Mouse (Mus musculus): Measurements from ENCODE around the gene Mybl2. TPM values are rescaled to one million over a fixed set of nuclear protein-coding genes. Genes with fewer than 3 reads are reported as not detected.

The Mybl2 gene
- polyA plus RNA-seq, 1 experiment from 2014 or later, result 29.8 TPM

DNA sequence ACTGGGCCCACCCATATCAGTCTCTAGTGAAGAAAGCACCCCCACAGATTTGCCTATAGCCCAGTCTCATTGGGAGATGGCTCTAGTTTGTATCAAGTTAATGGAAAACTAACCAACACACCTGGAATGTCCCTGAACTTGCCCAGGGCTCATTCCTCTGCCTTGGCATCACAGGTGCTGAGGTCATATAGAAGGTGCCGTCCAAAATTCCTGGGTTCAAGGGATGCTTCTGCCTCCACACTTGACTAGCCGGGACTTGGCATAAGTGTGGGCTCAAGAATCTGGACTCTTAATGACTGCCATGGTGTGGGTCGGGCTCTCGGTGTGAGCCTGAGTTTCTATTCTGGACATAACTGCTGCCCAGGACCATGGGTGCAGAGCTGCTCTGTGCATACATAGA, 24.6 kb downstream of the Mybl2 start:
- Histone ChIP-seq H3K9me3 (ENCODE audit: control insufficient read depth, low read length) (no peaks in the 10 kb centered on the region), H3K9ac (ENCODE audit: low read length) (no peak overlapping the region), H3K4me1 (ENCODE audit: control insufficient read depth, insufficient read depth, low read length) (no peaks in the 10 kb centered on the region), H3K36me3 (ENCODE audit: control insufficient read depth, insufficient read depth, low read length) (peaks cover 13% of the 10 kb centered on the region; the same call in 1 of the 2 replicates), H3K4me3 (ENCODE audit: low read depth, low read length) (no peak overlapping the region), H3K4me2 (no peak overlapping the region), H3K27me3 (ENCODE audit: control insufficient read depth, insufficient read depth, low read length) (no peaks in the 10 kb centered on the region), H3K27ac (ENCODE audit: low read depth, low read length) (no peak overlapping the region)
- 96% methylated on average over 4 of the region's 4 CpGs for WGBS
- ATAC-seq (ENCODE audit: low FRiP score) (no peak), DNase-seq (ENCODE audit: low spot score, missing footprints) (peak; percentile 72)

- H3K27ac ChIP-seq (ENCODE audit: low read depth, low read length), result no peak overlapping the region
- 87% methylated on average over 5 of the region's 5 CpGs for WGBS
- no peak for ATAC-seq (ENCODE audit: low FRiP score)
- no peaks in the 10 kb centered on the region for H3K9me3 ChIP-seq (ENCODE audit: control insufficient read depth, low read length)
- no peak overlapping the region for H3K9ac ChIP-seq (ENCODE audit: low read length)
- H3K4me3 ChIP-seq (ENCODE audit: low read depth, low read length), result no peak overlapping the region
- no peaks in the 10 kb centered on the region for H3K27me3 ChIP-seq (ENCODE audit: control insufficient read depth, insufficient read depth, low read length)
- no peaks in the 10 kb centered on the region for H3K4me1 ChIP-seq (ENCODE audit: control insufficient read depth, insufficient read depth, low read length)
- H3K36me3 ChIP-seq (ENCODE audit: control insufficient read depth, insufficient read depth, low read length), result peaks cover 10% of the 10 kb centered on the region; the same call in 1 of the 2 replicates
- DNase-seq (ENCODE audit: low spot score, missing footprints), result peak; percentile 14
- H3K4me2 ChIP-seq, result no peak overlapping the region
Measured at GRCm38 (mm10) chr2:163082591-163082990, 28.1 kb downstream of the Mybl2 start.

GRCm38 (mm10) chr2:163084519-163084918, 30.0 kb downstream of the Mybl2 start:
- Histone ChIP-seq H3K4me2 (no peak overlapping the region), H3K36me3 (ENCODE audit: control insufficient read depth, insufficient read depth, low read length) (peaks cover 4% of the 10 kb centered on the region; the same call in 1 of the 2 replicates), H3K27me3 (ENCODE audit: control insufficient read depth, insufficient read depth, low read length) (no peaks in the 10 kb centered on the region), H3K9me3 (ENCODE audit: control insufficient read depth, low read length) (no peaks in the 10 kb centered on the region), H3K4me1 (ENCODE audit: control insufficient read depth, insufficient read depth, low read length) (no peaks in the 10 kb centered on the region), H3K27ac (ENCODE audit: low read depth, low read length) (no peak overlapping the region), H3K4me3 (ENCODE audit: low read depth, low read length) (no peak overlapping the region), H3K9ac (ENCODE audit: low read length) (no peak overlapping the region)
- ATAC-seq (ENCODE audit: low FRiP score) (no peak), DNase-seq (ENCODE audit: low spot score, missing footprints) (peak; percentile 54)
- WGBS, result 91% methylated on average over 3 of the region's 3 CpGs

- no peak overlapping the region for H3K4me3 ChIP-seq (ENCODE audit: low read depth, low read length)
- ATAC-seq (ENCODE audit: low FRiP score), result no peak
- H3K4me1 ChIP-seq (ENCODE audit: control insufficient read depth, insufficient read depth, low read length), result no peaks in the 10 kb centered on the region
- no peak overlapping the region for H3K9ac ChIP-seq (ENCODE audit: low read length)
- peaks cover 4% of the 10 kb centered on the region; the same call in 1 of the 2 replicates for H3K36me3 ChIP-seq (ENCODE audit: control insufficient read depth, insufficient read depth, low read length)
- DNase-seq (ENCODE audit: low spot score, missing footprints), result peak; percentile 53
- 92% methylated on average over 6 of the region's 6 CpGs for WGBS
- no peak overlapping the region for H3K27ac ChIP-seq (ENCODE audit: low read depth, low read length)
- H3K27me3 ChIP-seq (ENCODE audit: control insufficient read depth, insufficient read depth, low read length), result no peaks in the 10 kb centered on the region
- no peak overlapping the region for H3K4me2 ChIP-seq
- no peaks in the 10 kb centered on the region for H3K9me3 ChIP-seq (ENCODE audit: control insufficient read depth, low read length)
Measured at GRCm38 (mm10) chr2:163085047-163085446, 30.6 kb downstream of the Mybl2 start.

- no peaks in the 10 kb centered on the region for H3K36me3 ChIP-seq (ENCODE audit: control insufficient read depth, insufficient read depth, low read length)
- ATAC-seq (ENCODE audit: low FRiP score), result no peak
- no peak overlapping the region for H3K9ac ChIP-seq (ENCODE audit: low read length)
- no peaks in the 10 kb centered on the region for H3K4me1 ChIP-seq (ENCODE audit: control insufficient read depth, insufficient read depth, low read length)
- no peaks in the 10 kb centered on the region; the same call in 1 of the 2 replicates for H3K9me3 ChIP-seq (ENCODE audit: control insufficient read depth, low read length)
- H3K27ac ChIP-seq (ENCODE audit: low read depth, low read length), result no peak overlapping the region
- 88% methylated on average over 8 of the region's 8 CpGs for WGBS
- no peak overlapping the region for H3K4me2 ChIP-seq
- H3K4me3 ChIP-seq (ENCODE audit: low read depth, low read length), result no peak overlapping the region
- H3K27me3 ChIP-seq (ENCODE audit: control insufficient read depth, insufficient read depth, low read length), result no peaks in the 10 kb centered on the region
- peak; percentile 61 for DNase-seq (ENCODE audit: low spot score, missing footprints)
Measured at GRCm38 (mm10) chr2:163086561-163086960, 32.1 kb downstream of the Mybl2 start.

GRCm38 (mm10) chr2:163087728-163088127, 33.2 kb downstream of the Mybl2 start, which contains the start of gene Gtsf1l:
TSS of gene Gtsf1l (minus strand) at chr2:163087855.
- H3K9me3 ChIP-seq (ENCODE audit: control insufficient read depth, low read length), result no peaks in the 10 kb centered on the region; the same call in 1 of the 2 replicates
- no peak within 1 kb of the TSS for H3K27ac ChIP-seq (ENCODE audit: low read depth, low read length)
- H3K4me2 ChIP-seq, result no peak within 1 kb of the TSS
- no peak within 1 kb of the TSS for H3K4me3 ChIP-seq (ENCODE audit: low read depth, low read length)
- DNase-seq (ENCODE audit: low spot score, missing footprints) (peak; percentile 21), ATAC-seq (ENCODE audit: low FRiP score) (no peak)
- H3K9ac ChIP-seq (ENCODE audit: low read length), result no peak within 1 kb of the TSS
- no peaks in the 10 kb centered on the region for H3K36me3 ChIP-seq (ENCODE audit: control insufficient read depth, insufficient read depth, low read length)
- H3K4me1 ChIP-seq (ENCODE audit: control insufficient read depth, insufficient read depth, low read length), result no peaks in the 10 kb centered on the region
- WGBS, result 90% methylated on average over 9 of the region's 9 CpGs
- H3K27me3 ChIP-seq (ENCODE audit: control insufficient read depth, insufficient read depth, low read length), result no peaks in the 10 kb centered on the region

DNA sequence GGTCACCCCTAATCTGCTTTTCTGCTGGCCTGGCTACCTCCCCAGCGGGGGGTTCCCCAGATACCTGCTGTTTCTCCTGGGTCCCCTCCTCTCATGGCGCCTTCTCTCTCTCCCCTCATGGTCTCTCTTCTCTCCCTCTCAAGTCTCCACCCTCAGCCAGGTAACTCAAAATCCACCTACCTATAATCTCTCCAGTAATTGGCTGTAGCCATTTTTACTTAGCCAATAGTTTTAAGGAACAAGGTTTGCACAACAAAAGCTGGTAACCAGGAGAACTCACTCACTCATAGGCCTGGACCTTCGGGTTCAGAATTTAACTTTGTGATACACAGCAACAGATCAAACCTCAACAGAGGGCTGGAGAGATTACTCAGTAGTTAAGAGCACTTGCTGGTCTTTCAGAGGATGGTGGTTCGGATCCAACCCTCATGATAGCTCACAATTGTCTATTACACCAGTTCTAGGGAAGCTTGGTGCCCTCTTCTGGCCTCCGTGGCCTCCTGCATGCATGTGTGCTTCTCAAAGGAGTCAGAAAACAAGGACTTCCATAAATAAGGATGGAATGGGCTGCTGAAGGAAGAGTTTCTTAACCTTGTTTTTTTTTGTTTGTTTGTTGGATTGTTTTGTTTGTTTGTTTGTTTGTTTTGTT, 35.1 kb downstream of the Mybl2 start:
- Histone ChIP-seq H3K27ac (ENCODE audit: low read depth, low read length) (no peak overlapping the region), H3K4me1 (ENCODE audit: control insufficient read depth, insufficient read depth, low read length) (no peaks in the 10 kb centered on the region), H3K9ac (ENCODE audit: low read length) (no peak overlapping the region), H3K27me3 (ENCODE audit: control insufficient read depth, insufficient read depth, low read length) (no peaks in the 10 kb centered on the region), H3K9me3 (ENCODE audit: control insufficient read depth, low read length) (no peaks in the 10 kb centered on the region; the same call in 1 of the 2 replicates), H3K4me2 (no peak overlapping the region), H3K4me3 (ENCODE audit: low read depth, low read length) (no peak overlapping the region), H3K36me3 (ENCODE audit: control insufficient read depth, insufficient read depth, low read length) (no peaks in the 10 kb centered on the region)
- WGBS, result 80% methylated on average over 5 of the region's 5 CpGs
- peak; percentile 85 for DNase-seq (ENCODE audit: low spot score, missing footprints)
- ATAC-seq (ENCODE audit: low FRiP score), result no peak

GRCm38 (mm10) chr2:163094909-163095308, 40.4 kb downstream of the Mybl2 start:
- H3K9ac ChIP-seq (ENCODE audit: low read length), result no peak overlapping the region
- no peaks in the 10 kb centered on the region; the same call in 1 of the 2 replicates for H3K9me3 ChIP-seq (ENCODE audit: control insufficient read depth, low read length)
- no peaks in the 10 kb centered on the region; the same call in 1 of the 2 replicates for H3K27me3 ChIP-seq (ENCODE audit: control insufficient read depth, insufficient read depth, low read length)
- no peak overlapping the region for H3K4me2 ChIP-seq
- no peaks in the 10 kb centered on the region for H3K36me3 ChIP-seq (ENCODE audit: control insufficient read depth, insufficient read depth, low read length)
- no peaks in the 10 kb centered on the region for H3K4me1 ChIP-seq (ENCODE audit: control insufficient read depth, insufficient read depth, low read length)
- 93% methylated on average over 10 of the region's 10 CpGs for WGBS
- H3K4me3 ChIP-seq (ENCODE audit: low read depth, low read length), result no peak overlapping the region
- no peak for DNase-seq (ENCODE audit: low spot score, missing footprints)
- no peak overlapping the region for H3K27ac ChIP-seq (ENCODE audit: low read depth, low read length)
- no peak for ATAC-seq (ENCODE audit: low FRiP score)

GRCm38 (mm10) chr2:163095784-163096183, 41.3 kb downstream of the Mybl2 start:
- Histone ChIP-seq H3K4me2 (no peak overlapping the region), H3K27me3 (ENCODE audit: control insufficient read depth, insufficient read depth, low read length) (no peaks in the 10 kb centered on the region; the same call in 1 of the 2 replicates), H3K9ac (ENCODE audit: low read length) (no peak overlapping the region), H3K4me1 (ENCODE audit: control insufficient read depth, insufficient read depth, low read length) (no peaks in the 10 kb centered on the region), H3K9me3 (ENCODE audit: control insufficient read depth, low read length) (no peaks in the 10 kb centered on the region), H3K4me3 (ENCODE audit: low read depth, low read length) (no peak overlapping the region), H3K36me3 (ENCODE audit: control insufficient read depth, insufficient read depth, low read length) (no peaks in the 10 kb centered on the region), H3K27ac (ENCODE audit: low read depth, low read length) (no peak overlapping the region)
- ATAC-seq (ENCODE audit: low FRiP score) (no peak), DNase-seq (ENCODE audit: low spot score, missing footprints) (no peak)
- WGBS, result 77% methylated on average over 3 of the region's 3 CpGs
